Mouse (Mus musculus) liver, embryonic 14.5 days (tissue): ENCODE measurements around the gene Smyd2. TPM values are rescaled to one million over a fixed set of nuclear protein-coding genes. Genes with fewer than 3 reads are reported as not detected.

Source experiments
- ATAC-seq: fragments of 200-750 bp; cut with Nextera tagmentation; 2 replicates; pipeline ENCODE4 v1.8.0; 2017; ENCODE audit warnings: moderate number of reproducible peaks, mild to moderate bottlenecking, moderate library complexity; ENCODE audit not compliant: insufficient read depth
- DNase-seq, 3 experiments: peaks; one replicate each; pipeline ENCODE4 v3.0.0-alpha.2; 2012 to 2013; ENCODE audit warnings: low read depth in 3 of 3, low spot score in 3 of 3
- H3K27ac ChIP-seq: fragments of 300-500 bp; sonication (generic); 2 replicates; pipeline ENCODE4 v1.5.1; 2014; ENCODE audit warnings: moderate library complexity, mild to moderate bottlenecking, control low read depth, inconsistent platforms
- H3K27me3 ChIP-seq: fragments of 300-500 bp; sonication (generic); 2 replicates; pipeline ENCODE4 v1.6.1; 2014; ENCODE audit warnings: mild to moderate bottlenecking, low read length, moderate library complexity; ENCODE audit not compliant: control insufficient read depth, insufficient read depth
- H3K36me3 ChIP-seq: fragments of 300-500 bp; sonication (generic); replicated peaks from 2 replicates; pipeline ENCODE4 v1.6.1; 2014; ENCODE audit warnings: low read depth; ENCODE audit not compliant: control insufficient read depth, insufficient read depth
- H3K4me1 ChIP-seq, 2 experiments: fragments of 200-500 bp in 1 of 2; fragments of 300-500 bp in 1 of 2; sonication (generic) in 1 of 2; replicated peaks; 2 replicates each; pipeline ENCODE4 v1.6.1; 2012 to 2014; ENCODE audit warnings: antibody characterized with exemption in 1 of 2, inconsistent platforms in 1 of 2, low read length in 1 of 2; ENCODE audit not compliant: control insufficient read depth in 2 of 2, insufficient read depth in 2 of 2
- H3K4me2 ChIP-seq: fragments of 300-500 bp; sonication (generic); 2 replicates; pipeline ENCODE4 v1.6.1; 2014; ENCODE audit warnings: low read depth, mild to moderate bottlenecking, control low read depth, moderate library complexity
- H3K4me3 ChIP-seq, 2 experiments: fragments of 200-500 bp in 1 of 2; fragments of 300-500 bp in 1 of 2; sonication (generic) in 1 of 2; 2 replicates each; pipeline ENCODE4 v1.5.1; 2012 to 2014; ENCODE audit warnings: low read depth in 2 of 2, low read length in 2 of 2, mild to moderate bottlenecking in 2 of 2, control low read depth in 1 of 2, inconsistent platforms in 1 of 2, moderate library complexity in 1 of 2; ENCODE audit not compliant: insufficient read depth in 1 of 2
- H3K9ac ChIP-seq: fragments of 300-500 bp; sonication (generic); replicated peaks from 2 replicates; pipeline ENCODE4 v1.6.1; 2014; ENCODE audit warnings: mild to moderate bottlenecking, control low read depth, moderate library complexity
- H3K9me3 ChIP-seq: fragments of 300-500 bp; sonication (generic); 2 replicates; pipeline ENCODE4 v1.6.1; 2016; ENCODE audit warnings: low read length, mixed read lengths; ENCODE audit not compliant: control insufficient read depth
- CTCF ChIP-seq: IDR thresholded peaks from 2 replicates; pipeline ENCODE4 v1.5.1; 2016; ENCODE audit warnings: antibody characterized with exemption, low read depth, control low read depth
- EP300 ChIP-seq: IDR thresholded peaks from 2 replicates; pipeline ENCODE4 v1.6.1; 2016; ENCODE audit warnings: antibody characterized with exemption, low read depth
- WGBS: fragments of 180-500 bp; shearing (Covaris S2); extraction: QIAGEN DNeasy Blood & Tissue Kit; methylation state at CpG from one replicate; pipeline ENCODE4 v1.1.7; 2014; ENCODE audit not compliant: insufficient replicate concordance; 5-methylcytosine and 5-hydroxymethylcytosine counted together
- polyA plus RNA-seq, 2 experiments: library from polyadenylated mRNA; depleted of rRNA in 1 of 2; stranded (reverse) in 1 of 2; unstranded in 1 of 2; fragments of >200 nt; fragmentation: Nextera tagmentation in 1 of 2; extraction: Ambion mirVana in 1 of 2; gene quantifications; 2 replicates each; pipeline versions ENCODE4 v1.2.1 to v1.2.3; 2012 to 2014

Gene Smyd2
- polyA plus RNA-seq, 2 experiments: 24.8 to 27.7 TPM

DNA sequence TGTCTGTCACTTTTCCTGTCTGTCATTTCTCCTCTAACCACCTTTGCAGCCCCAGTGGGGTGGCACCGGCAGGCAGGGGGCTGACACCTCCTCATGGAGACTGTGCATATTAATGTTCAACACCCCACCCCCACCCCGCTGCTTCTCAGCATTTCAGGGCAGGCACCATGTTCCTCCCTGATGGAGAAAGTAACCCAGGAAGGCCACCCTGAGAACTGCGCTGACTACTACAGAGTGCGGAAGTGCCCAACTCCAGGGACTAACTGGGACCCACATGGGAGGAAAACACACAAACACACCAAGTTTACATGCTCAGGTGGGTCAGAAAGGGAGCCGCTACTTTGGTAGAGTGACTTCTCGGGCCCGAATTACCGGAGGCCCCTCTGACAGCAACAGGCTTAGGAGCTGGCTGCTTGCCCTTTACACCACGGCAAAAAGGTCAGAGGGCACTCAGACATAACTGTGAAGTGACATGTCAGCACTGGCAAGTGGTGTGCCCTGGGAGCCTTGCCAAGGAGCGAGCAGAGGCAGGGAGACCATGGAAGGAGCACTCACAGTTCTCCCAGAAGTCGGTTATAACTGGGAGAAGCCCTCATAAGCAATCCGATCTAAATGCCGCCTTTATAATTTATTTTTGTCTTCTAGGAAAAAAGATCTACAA lies 11.3 kb downstream of the Smyd2 start:
- ATAC-seq (no peak), DNase-seq (no peak)
- no peaks in the 10 kb centered on the region for H3K27me3 ChIP-seq
- no peak overlapping the region for H3K4me2 ChIP-seq
- WGBS: 80% methylated on average over 13 of the region's 13 CpGs
- no peak overlapping the region for H3K9ac ChIP-seq
- no peaks in the 10 kb centered on the region for H3K4me1 ChIP-seq
- H3K9me3 ChIP-seq: no peaks in the 10 kb centered on the region
- H3K4me3 ChIP-seq: no peak overlapping the region
- no peak overlapping the region for H3K27ac ChIP-seq
- TF ChIP-seq CTCF (no peak), EP300 (no peak)
- no peaks in the 10 kb centered on the region for H3K36me3 ChIP-seq

DNA sequence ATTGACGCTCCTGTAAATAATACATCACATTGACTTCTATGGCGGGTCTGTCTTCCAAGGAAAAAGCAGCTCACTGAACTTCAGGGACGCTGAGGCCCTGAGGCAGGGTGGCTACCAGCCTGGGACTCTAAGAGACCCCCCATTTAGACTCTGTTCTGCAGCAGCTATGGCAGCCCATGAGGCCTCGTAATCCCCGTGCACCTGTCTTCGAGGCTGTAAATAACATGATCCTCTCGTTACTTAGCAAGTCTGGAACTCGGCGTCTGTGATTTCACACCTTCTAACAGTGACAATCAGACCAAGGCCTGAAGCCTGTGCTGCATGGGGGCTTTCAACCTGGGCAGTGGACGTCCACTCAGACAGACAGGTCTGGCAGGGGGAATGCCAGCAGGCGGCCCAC lies 19.0 kb downstream of the Smyd2 start:
- no peaks in the 10 kb centered on the region; the same call in 1 of the 2 replicates for H3K36me3 ChIP-seq
- no peaks in the 10 kb centered on the region for H3K9me3 ChIP-seq
- DNase-seq (no peak), ATAC-seq (no peak)
- H3K4me2 ChIP-seq: no peak overlapping the region
- 83% methylated on average over 11 of the region's 11 CpGs for WGBS
- no peak overlapping the region for H3K4me3 ChIP-seq
- TF ChIP-seq CTCF (no peak), EP300 (no peak)
- H3K4me1 ChIP-seq: no peaks in the 10 kb centered on the region
- no peaks in the 10 kb centered on the region for H3K27me3 ChIP-seq
- H3K27ac ChIP-seq: no peak overlapping the region
- H3K9ac ChIP-seq: no peak overlapping the region

GRCm38 (mm10) chr1:189902413-189902812 lies 19.8 kb downstream of the Smyd2 start:
- ATAC-seq (no peak), DNase-seq (no peak)
- Histone ChIP-seq H3K27me3 (no peaks in the 10 kb centered on the region), H3K4me3 (no peak overlapping the region), H3K9me3 (no peaks in the 10 kb centered on the region), H3K4me1 (no peaks in the 10 kb centered on the region), H3K9ac (no peak overlapping the region), H3K36me3 (no peaks in the 10 kb centered on the region; the same call in 1 of the 2 replicates), H3K4me2 (no peak overlapping the region), H3K27ac (no peak overlapping the region)
- 86% methylated on average over 9 of the region's 9 CpGs for WGBS
- no peak for TF ChIP-seq EP300
- TF ChIP-seq CTCF: no peak

DNA sequence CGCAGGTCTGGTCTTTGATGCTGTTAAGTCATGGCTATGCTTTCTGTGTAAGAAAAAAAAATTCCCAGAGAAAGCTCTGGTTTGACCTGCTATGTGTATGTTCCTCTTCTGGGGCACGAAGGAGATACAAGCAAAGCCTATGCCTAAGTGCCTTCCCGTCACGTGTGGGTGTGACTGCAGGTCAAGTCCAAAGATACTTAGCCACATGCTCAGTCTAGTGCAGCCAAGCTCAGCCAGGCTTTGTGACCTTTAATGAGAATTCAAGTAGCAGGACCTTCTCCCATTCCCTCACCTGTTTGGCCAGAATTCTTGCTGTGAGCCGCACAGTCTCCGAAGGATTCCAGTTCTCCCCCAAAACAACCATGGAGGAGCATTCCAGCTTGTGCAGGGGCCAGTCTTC lies 22.6 kb downstream of the Smyd2 start:
- TF ChIP-seq CTCF (no peak), EP300 (no peak)
- WGBS: 83% methylated on average over 6 of the region's 6 CpGs
- Histone ChIP-seq H3K4me1 (no peaks in the 10 kb centered on the region), H3K36me3 (no peaks in the 10 kb centered on the region; the same call in 1 of the 2 replicates), H3K4me3 (no peak overlapping the region), H3K27me3 (no peaks in the 10 kb centered on the region), H3K27ac (no peak overlapping the region), H3K9ac (no peak overlapping the region), H3K9me3 (no peaks in the 10 kb centered on the region), H3K4me2 (no peak overlapping the region)
- DNase-seq (no peak), ATAC-seq (no peak)

DNA sequence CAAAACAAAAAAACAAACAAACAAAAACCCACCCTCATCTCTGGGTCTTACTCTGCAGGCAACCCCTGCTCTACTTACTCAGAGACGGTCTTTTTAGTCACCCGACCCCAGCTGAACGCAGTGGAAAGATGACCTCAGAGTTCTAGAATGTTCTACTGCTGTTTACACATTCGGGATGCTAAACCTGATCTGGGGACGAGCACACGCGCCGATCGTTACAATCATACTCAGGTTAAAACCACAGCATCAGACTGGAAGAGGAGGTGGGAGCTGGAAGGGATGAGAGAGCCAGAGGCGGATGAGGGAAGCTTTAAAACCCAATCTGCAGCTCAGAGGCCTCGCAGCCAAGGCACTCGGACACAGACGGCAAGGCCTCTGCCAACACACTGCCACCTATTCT lies 23.5 kb downstream of the Smyd2 start:
- Histone ChIP-seq H3K4me1 (no peaks in the 10 kb centered on the region), H3K4me3 (no peak overlapping the region), H3K27me3 (no peaks in the 10 kb centered on the region), H3K9ac (no peak overlapping the region), H3K9me3 (no peaks in the 10 kb centered on the region), H3K4me2 (no peak overlapping the region), H3K27ac (no peak overlapping the region), H3K36me3 (no peaks in the 10 kb centered on the region; the same call in 1 of the 2 replicates)
- TF ChIP-seq CTCF (no peak), EP300 (no peak)
- 80% methylated on average over 13 of the region's 13 CpGs for WGBS
- DNase-seq (no peak), ATAC-seq (no peak)
